8 mouse cellular contexts compared by ENCODE assay signal in the genomic region with DNA sequence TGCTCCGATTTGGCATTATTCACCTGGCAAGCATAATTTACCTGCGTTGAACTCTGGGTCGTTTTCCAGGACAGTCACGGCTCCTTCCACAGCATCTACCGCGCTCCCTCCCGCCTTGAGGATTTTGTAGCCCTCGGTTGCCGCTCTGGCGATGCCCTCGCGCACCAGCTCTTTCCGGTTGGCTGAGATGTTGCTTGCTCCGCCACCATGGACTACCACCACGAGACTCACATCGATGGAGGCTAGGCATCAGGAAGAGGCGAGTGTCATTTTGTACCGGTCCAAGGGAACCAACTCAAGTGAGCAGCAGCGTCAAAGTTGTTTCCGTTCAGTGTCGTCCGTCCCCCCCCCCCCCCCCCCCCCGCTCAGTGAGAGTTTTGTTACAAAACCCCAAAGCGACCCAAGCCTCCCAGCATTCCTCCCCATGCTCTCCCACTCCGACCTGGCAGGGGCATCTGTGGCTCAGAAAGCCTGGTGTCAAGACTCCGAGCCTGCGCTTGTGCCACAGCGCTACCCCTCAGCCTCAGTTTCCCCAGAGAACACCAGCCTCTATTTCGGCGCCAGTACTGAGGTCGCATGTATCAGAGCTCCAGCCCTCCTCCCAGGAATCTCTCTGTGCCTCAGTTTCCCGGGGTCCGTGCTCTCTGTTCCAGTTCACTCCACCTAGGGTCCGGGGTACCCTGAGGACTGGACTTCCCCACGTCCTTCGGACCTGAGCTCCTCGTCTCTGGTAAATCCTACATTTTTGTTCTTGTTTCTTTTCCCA. TPM values are rescaled to one million over a fixed set of nuclear protein-coding genes. Genes with fewer than 3 reads are reported as not detected.
A peak's percentile ranks its signal among the peaks of the same experiment; 100 is the strongest.
DNase-seq lines count a peak whose midpoint lies in the region; ATAC-seq and TF ChIP-seq lines count a peak whose summit lies in the region.

No protein-coding gene starts in this region.

- peak overlapping the region; percentile 87 for H3K27ac ChIP-seq in embryonic facial prominence, embryonic 10.5 days (replicated peaks)
- peak overlapping the region; percentile 90 for H3K27ac ChIP-seq in hindbrain, embryonic 10.5 days
- H3K27ac ChIP-seq in limb, embryonic 13.5 days, result no peak overlapping the region; the same call in 1 of the 2 replicates
- peak overlapping the region; percentile 39 for H3K27ac ChIP-seq in midbrain, embryonic 14.5 days (replicated peaks; ENCODE audit: low read depth, low read length)
- H3K27ac ChIP-seq in testis, adult 2 months (ENCODE audit: control insufficient read depth, insufficient read depth, low read depth, low read length), result peak overlapping the region; percentile 99

- peak overlapping the region; percentile 94 for H3K4me2 ChIP-seq in limb, embryonic 13.5 days (replicated peaks)
- H3K4me2 ChIP-seq in midbrain, embryonic 14.5 days (ENCODE audit: low read length), result peak overlapping the region; percentile 96

- peak overlapping the region; percentile 86 for H3K9ac ChIP-seq in limb, embryonic 13.5 days
- H3K9ac ChIP-seq in midbrain, embryonic 14.5 days (replicated peaks; ENCODE audit: low read length), result peak overlapping the region; percentile 64

- H3K9me3 ChIP-seq in embryonic facial prominence, embryonic 10.5 days, result no peaks in the 10 kb centered on the region
- no peaks in the 10 kb centered on the region for H3K9me3 ChIP-seq in hindbrain, embryonic 10.5 days
- H3K9me3 ChIP-seq in limb, embryonic 13.5 days, result no peaks in the 10 kb centered on the region
- no peaks in the 10 kb centered on the region for H3K9me3 ChIP-seq in midbrain, embryonic 14.5 days (ENCODE audit: control insufficient read depth, low read length)

- peak; percentile 69 for ATAC-seq in limb, embryonic 13.5 days (ENCODE audit: low FRiP score, low read depth)
- ATAC-seq in midbrain, embryonic 14.5 days (ENCODE audit: low FRiP score, low TSS enrichment), result peak; percentile 75

- H3K4me3 ChIP-seq in embryonic facial prominence, embryonic 10.5 days, result peak overlapping the region; percentile 83
- peak overlapping the region; percentile 76 for H3K4me3 ChIP-seq in hindbrain, embryonic 10.5 days
- H3K4me3 ChIP-seq in limb, embryonic 13.5 days, result peak overlapping the region; percentile 72
- peak overlapping the region; percentile 72 for H3K4me3 ChIP-seq in midbrain, embryonic 14.5 days (replicated peaks; ENCODE audit: low read depth, low read length)
- peak overlapping the region; percentile 96 for H3K4me3 ChIP-seq in testis, adult 2 months (ENCODE audit: control insufficient read depth, low read depth, low read length)

- TF ChIP-seq POLR2A in testis, adult 2 months (IDR thresholded peaks at IDR 0.05; ENCODE audit: control insufficient read depth, low read depth, low read length), result peak; percentile 38; the same call in 1 of the 2 replicates

- TF ChIP-seq CTCF in testis, adult 2 months (IDR thresholded peaks at IDR 0.05; ENCODE audit: control insufficient read depth, insufficient read depth, insufficient replicate concordance, low read depth, low read length), result no peak

- peaks cover 14% of the 10 kb centered on the region for H3K4me1 ChIP-seq in embryonic facial prominence, embryonic 10.5 days
- peaks cover 22% of the 10 kb centered on the region; the same call in 1 of the 2 replicates for H3K4me1 ChIP-seq in hindbrain, embryonic 10.5 days (replicated peaks)
- H3K4me1 ChIP-seq in limb, embryonic 13.5 days, result peaks cover 18% of the 10 kb centered on the region
- no peaks in the 10 kb centered on the region for H3K4me1 ChIP-seq in midbrain, embryonic 14.5 days (ENCODE audit: control insufficient read depth, insufficient read depth, low read length)
- H3K4me1 ChIP-seq in testis, adult 2 months (ENCODE audit: control insufficient read depth, insufficient read depth, low read length), result peaks cover 4% of the 10 kb centered on the region

- no peaks in the 10 kb centered on the region for H3K27me3 ChIP-seq in embryonic facial prominence, embryonic 10.5 days (replicated peaks; ENCODE audit: low read depth, poor library complexity, severe bottlenecking)
- no peaks in the 10 kb centered on the region for H3K27me3 ChIP-seq in hindbrain, embryonic 10.5 days (ENCODE audit: insufficient read depth, poor library complexity, severe bottlenecking)
- no peaks in the 10 kb centered on the region for H3K27me3 ChIP-seq in limb, embryonic 13.5 days
- no peaks in the 10 kb centered on the region for H3K27me3 ChIP-seq in midbrain, embryonic 14.5 days (ENCODE audit: control insufficient read depth, insufficient read depth, low read length)
- H3K27me3 ChIP-seq in testis, adult 2 months (ENCODE audit: control insufficient read depth, insufficient read depth, low read length), result no peaks in the 10 kb centered on the region

- 2% methylated on average over 37 of the region's 37 CpGs for WGBS in embryonic facial prominence, embryonic 10.5 days
- 2% methylated on average over 37 of the region's 37 CpGs for WGBS in hindbrain, embryonic 10.5 days
- WGBS in limb, embryonic 13.5 days, result 2% methylated on average over 35 of the region's 37 CpGs
- 1% methylated on average over 36 of the region's 37 CpGs for WGBS in midbrain, embryonic 14.5 days

- peaks cover 5% of the 10 kb centered on the region; the same call in 1 of the 2 replicates for H3K36me3 ChIP-seq in embryonic facial prominence, embryonic 10.5 days (replicated peaks)
- no peaks in the 10 kb centered on the region for H3K36me3 ChIP-seq in hindbrain, embryonic 10.5 days
- 0 out of 2 replicates have a peak, but pooled peaks cover 3% of the 10 kb centered on the region for H3K36me3 ChIP-seq in limb, embryonic 13.5 days
- H3K36me3 ChIP-seq in midbrain, embryonic 14.5 days (ENCODE audit: control insufficient read depth, insufficient read depth, low read length), result no peaks in the 10 kb centered on the region
- H3K36me3 ChIP-seq in testis, adult 2 months (ENCODE audit: control insufficient read depth, insufficient read depth, low read length), result peaks cover 3% of the 10 kb centered on the region; the same call in 1 of the 2 replicates

- peak; percentile 32 for DNase-seq in adrenal gland, postnatal 10 days
- DNase-seq in adrenal gland, postnatal 4 days (ENCODE audit: low spot score in 2 of 2), result no peak
- DNase-seq in T-cell, adult 2 months (ENCODE audit: low spot score), result peak; percentile 43
- peak; percentile 54 for DNase-seq in embryonic facial prominence, embryonic 10.5 days (ENCODE audit: low spot score)
- peak; percentile 51 for DNase-seq in hindbrain, embryonic 10.5 days (ENCODE audit: low spot score)
- peak; percentile 60 for DNase-seq in midbrain, embryonic 14.5 days

RNA-seq across cellular contexts. Expression of a gene that starts 0.5 kb away (rescaled TPM):
- 10 to 100 TPM; 18.1 TPM for total RNA-seq in adrenal gland, postnatal 10 days (2021)
- 10 to 100 TPM; 23.7 to 25.1 TPM for total RNA-seq in adrenal gland, postnatal 4 days (2021)
- 15.6 and 18.4 TPM in 2 replicates for polyA plus RNA-seq in embryonic facial prominence, embryonic 10.5 days (2016; fragmentation: Nextera tagmentation; extraction: Ambion mirVana)
- polyA plus RNA-seq in hindbrain, embryonic 10.5 days (2016; fragmentation: Nextera tagmentation; extraction: Ambion mirVana), result 12.9 and 15.3 TPM in 2 replicates
- polyA plus RNA-seq in limb, embryonic 13.5 days (2015; fragmentation: Nextera tagmentation; extraction: Ambion mirVana), result 17.8 and 19.0 TPM in 2 replicates
- polyA plus RNA-seq in midbrain, embryonic 14.5 days (2014; fragmentation: Nextera tagmentation; extraction: Ambion mirVana), result 15.0 and 17.5 TPM in 2 replicates
- 232 and 259 TPM in 2 replicates for polyA plus RNA-seq in testis, adult 2 months (2012; rRNA removed)

RNA-seq across cellular contexts. Expression of a gene that starts 47.2 kb away (rescaled TPM):
- total RNA-seq in adrenal gland, postnatal 10 days (2021), result 1 to 10 TPM in 1 of 2 experiments, not detected in 1; 3.9 TPM
- total RNA-seq in adrenal gland, postnatal 4 days (2021), result not detected
- polyA plus RNA-seq in embryonic facial prominence, embryonic 10.5 days (2016; fragmentation: Nextera tagmentation; extraction: Ambion mirVana), result not detected in 2 replicates
- not detected in 2 replicates for polyA plus RNA-seq in hindbrain, embryonic 10.5 days (2016; fragmentation: Nextera tagmentation; extraction: Ambion mirVana)
- not detected in 2 replicates for polyA plus RNA-seq in limb, embryonic 13.5 days (2015; fragmentation: Nextera tagmentation; extraction: Ambion mirVana)
- polyA plus RNA-seq in midbrain, embryonic 14.5 days (2014; fragmentation: Nextera tagmentation; extraction: Ambion mirVana), result not detected in 2 replicates
- polyA plus RNA-seq in testis, adult 2 months (2012; rRNA removed), result 0.41 TPM in 1 of 2 replicates, not detected in the other

Comparison
In these comparisons a context has a peak if more than half of its experiments do, and no peak if none do; other contexts are left out.
1. DNase-seq: peak in adrenal gland, postnatal 10 days (single experiment), T-cell, adult 2 months (single experiment), embryonic facial prominence, embryonic 10.5 days (single experiment), hindbrain, embryonic 10.5 days (single experiment) and midbrain, embryonic 14.5 days (single experiment); none in adrenal gland, postnatal 4 days (0 of 2).
2. RNA of a gene that starts 0.5 kb away (polyA plus RNA-seq): 232 to 259 TPM in testis, adult 2 months; 17.8 to 19.0 TPM in limb, embryonic 13.5 days, 15.0 to 17.5 TPM in midbrain, embryonic 14.5 days, 15.6 to 18.4 TPM in embryonic facial prominence, embryonic 10.5 days and 12.9 to 15.3 TPM in hindbrain, embryonic 10.5 days; every median in the first group is over 10 times any median in the second.
3. Peak in every context shown above with its lines, with median percentiles within 50 percentile points of each other: H3K4me3 ChIP-seq.